ENCODE assay signal across 9 mouse cellular contexts in the genomic region with DNA sequence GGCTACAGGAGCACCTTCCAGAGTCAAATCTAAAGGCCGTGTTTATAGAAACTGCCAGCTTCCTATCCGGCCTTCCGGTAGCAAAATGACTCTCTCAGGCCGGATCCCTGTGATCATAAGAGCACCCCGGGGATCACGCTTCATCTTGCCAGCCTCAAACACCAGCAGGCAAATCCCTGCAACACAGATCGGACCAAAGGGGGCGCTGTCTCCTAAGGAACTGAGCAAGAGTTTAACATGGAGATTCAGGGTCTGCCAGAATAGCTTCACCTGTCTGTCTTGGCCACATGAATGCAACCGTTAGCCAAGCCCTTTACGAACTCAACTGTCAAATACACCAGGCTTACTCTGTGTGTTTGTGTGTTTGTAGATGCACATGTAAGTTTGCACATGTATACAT. TPM values are rescaled to one million over a fixed set of nuclear protein-coding genes. Genes with fewer than 3 reads are reported as not detected.
DNase-seq lines count a peak whose midpoint lies in the region.
"Had no signal": no experiment of that assay in that cellular context is flagged by ENCODE, and none has a peak within 500 bp of the region (broad histone marks: within the 10 kb centered on the region; RNA-seq: fewer than 3 reads in every experiment).

No protein-coding gene starts in this region.

- H3K4me1 ChIP-seq in forebrain, embryonic 10.5 days: peaks cover 4% of the 10 kb centered on the region; the same call in 1 of the 2 replicates
- H3K4me1 ChIP-seq: midbrain, embryonic 12.5 days had no signal

- WGBS in forebrain, embryonic 10.5 days: 55% methylated on average over 10 of the region's 10 CpGs

- no peak overlapping the region for H3K4me3 ChIP-seq in forebrain, embryonic 10.5 days
- H3K4me3 ChIP-seq: midbrain, embryonic 12.5 days had no signal

- no peak overlapping the region for H3K27ac ChIP-seq in forebrain, embryonic 10.5 days
- H3K27ac ChIP-seq: midbrain, embryonic 12.5 days had no signal

- intact Hi-C loops in heart, postnatal 10 days (cut with DNase I): no loop called here

- DNase-seq in heart, postnatal 10 days: peak; percentile 8 to 38
- no peak for DNase-seq in heart, adult 11 months
- peak; percentile 14 for DNase-seq in right cerebral cortex, adult 18-20 months
- DNase-seq in right cerebral cortex, adult 2 months (ENCODE audit: low spot score in 2 of 2): no peak
- DNase-seq in brain, adult 2 months (ENCODE audit: low read depth, low spot score): peak; percentile 37
- peak; percentile 48 for DNase-seq in lung, postnatal 36 days
- no peak for DNase-seq in forebrain, embryonic 10.5 days (ENCODE audit: extremely low spot score, low spot score)
- DNase-seq in yolk sac, embryonic 10.5 days (ENCODE audit: low spot score): no peak

- H3K27me3 ChIP-seq in forebrain, embryonic 10.5 days (ENCODE audit: poor library complexity, severe bottlenecking): no peaks in the 10 kb centered on the region
- H3K27me3 ChIP-seq: midbrain, embryonic 12.5 days had no signal

- H3K9me3 ChIP-seq in forebrain, embryonic 10.5 days: no peaks in the 10 kb centered on the region
- H3K9me3 ChIP-seq: midbrain, embryonic 12.5 days had no signal

- H3K36me3 ChIP-seq in forebrain, embryonic 10.5 days (replicated peaks): no peaks in the 10 kb centered on the region
- H3K36me3 ChIP-seq: midbrain, embryonic 12.5 days had no signal

RNA-seq across cellular contexts. Expression of gene Bcas1, which starts 8.9 kb away (rescaled TPM):
- total RNA-seq in heart, postnatal 10 days (2021): under 1 TPM; 0.48 to 0.69 TPM
- polyA plus RNA-seq in forebrain, embryonic 10.5 days (2016; fragmentation: Nextera tagmentation; extraction: Ambion mirVana): 0.49 and 0.50 TPM in 2 replicates

Comparison
In these comparisons a context has a peak if more than half of its experiments do, and no peak if none do; other contexts are left out.
1. DNase-seq: peak in heart, postnatal 10 days (2 of 2), right cerebral cortex, adult 18-20 months (single experiment), brain, adult 2 months (single experiment) and lung, postnatal 36 days (single experiment); none in heart, adult 11 months (single experiment), right cerebral cortex, adult 2 months (0 of 2), forebrain, embryonic 10.5 days (single experiment) and yolk sac, embryonic 10.5 days (single experiment).